Mouse (Mus musculus) E14TG2a.4 (cell line): Measurements from ENCODE around the gene 4930519G04Rik.
"Not testable (repeated sequence)": the region's sequence is repeated elsewhere in the genome, so short reads cannot be mapped to it uniquely, and the experiment has no call there.

Experiments used
- H3K27me3 ChIP-seq: 2 replicates; pipeline ENCODE4 v1.6.1; 2014; ENCODE audit warnings: low read length, control low read depth; ENCODE audit not compliant: insufficient read depth
- H3K36me3 ChIP-seq: 2 replicates; pipeline ENCODE4 v1.6.1; 2014; ENCODE audit warnings: low read length, control low read depth; ENCODE audit not compliant: insufficient read depth
- H3K4me1 ChIP-seq: replicated peaks from 2 replicates; pipeline ENCODE4 v1.6.1; 2014; ENCODE audit warnings: low read depth, low read length, control low read depth
- H3K4me3 ChIP-seq: replicated peaks from 2 replicates; pipeline ENCODE4 v1.5.1; 2014; ENCODE audit warnings: mild to moderate bottlenecking, low read length
- H3K9me3 ChIP-seq: 2 replicates; pipeline ENCODE4 v1.6.1; 2014; ENCODE audit warnings: low read length, control low read depth
- CTCF ChIP-seq: conservative IDR thresholded peaks from 2 replicates; pipeline ENCODE4 v1.5.1; 2014; ENCODE audit warnings: low read length
- NANOG ChIP-seq: IDR thresholded peaks from 2 replicates; pipeline ENCODE4 v1.6.1; 2014; ENCODE audit warnings: borderline replicate concordance, low read length, mixed read lengths
- POU5F1 ChIP-seq: IDR thresholded peaks from 2 replicates; pipeline ENCODE4 v1.6.1; 2014; ENCODE audit warnings: low read length, borderline replicate concordance

4930519G04Rik gene

DNA sequence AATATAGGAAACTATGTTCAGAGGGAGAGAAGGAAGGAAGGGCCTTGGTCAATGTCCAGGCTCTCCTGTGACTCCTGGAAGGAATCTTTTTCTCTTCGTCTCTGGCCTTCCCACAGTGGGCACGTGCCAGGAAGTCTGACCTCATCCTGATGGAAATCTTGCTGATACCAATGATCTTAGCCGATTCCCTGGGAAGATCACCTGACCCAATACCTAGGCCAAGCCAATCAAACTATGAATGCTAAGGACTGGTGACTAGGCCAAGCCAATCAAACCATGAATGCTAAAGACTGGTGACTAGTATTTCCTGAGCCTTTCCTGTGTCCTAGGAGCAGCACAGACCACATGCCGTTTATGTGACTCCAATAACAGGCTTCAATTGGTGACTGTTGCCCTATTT is 60.2 kb downstream of the 4930519G04Rik start:
- Histone ChIP-seq H3K4me3 (peak overlapping the region; percentile 32; the same call in 1 of the 2 replicates), H3K9me3 (no peaks in the 10 kb centered on the region), H3K36me3 (no peaks in the 10 kb centered on the region), H3K27me3 (no peaks in the 10 kb centered on the region), H3K4me1 (peaks cover 39% of the 10 kb centered on the region)
- TF ChIP-seq POU5F1 (no peak), NANOG (no peak), CTCF (no peak)

DNA sequence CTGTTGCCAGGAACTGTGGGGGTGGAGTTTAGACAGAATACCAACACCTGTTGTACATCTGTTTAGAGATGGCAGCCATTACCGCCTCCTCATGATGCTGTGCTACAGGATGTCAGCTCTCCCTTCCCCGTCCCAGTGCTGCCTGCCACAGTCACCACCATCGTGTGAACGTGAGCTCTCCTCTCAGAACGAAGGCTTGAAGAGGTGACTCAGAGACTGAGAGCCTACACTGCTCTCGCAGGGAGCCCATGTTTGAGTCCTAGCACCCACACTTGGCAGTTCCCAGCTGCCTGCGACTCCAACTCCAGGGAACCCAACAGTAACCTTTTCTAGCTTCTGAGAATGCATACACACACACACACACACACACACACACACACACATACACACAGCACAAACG is 61.4 kb downstream of the 4930519G04Rik start:
- Histone ChIP-seq H3K4me3 (0 out of 2 replicates have a peak overlapping the region, but pooled peaks have one; percentile 14), H3K4me1 (peaks cover 39% of the 10 kb centered on the region), H3K36me3 (no peaks in the 10 kb centered on the region), H3K9me3 (no peaks in the 10 kb centered on the region), H3K27me3 (no peaks in the 10 kb centered on the region)
- TF ChIP-seq CTCF (no peak), POU5F1 (no peak), NANOG (no peak)

DNA sequence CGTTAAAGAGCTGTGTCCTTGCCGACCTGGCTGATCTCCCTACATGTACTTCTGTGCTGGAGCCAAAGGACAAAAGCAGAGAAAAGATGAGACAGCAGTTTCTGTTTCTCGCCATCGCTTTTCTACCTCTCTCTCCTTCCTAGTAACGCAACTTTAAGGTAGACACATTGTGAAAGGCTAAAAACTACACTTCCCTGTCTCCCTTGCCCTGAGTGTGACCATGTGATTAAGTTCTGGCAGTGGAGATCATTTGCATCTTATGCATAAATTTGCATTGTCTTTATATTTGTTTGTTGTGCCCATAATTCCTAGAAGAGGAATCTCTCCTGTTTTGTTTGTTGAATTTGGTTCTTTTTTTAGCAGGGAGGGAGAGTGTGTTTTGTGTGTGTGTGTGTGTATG is 62.4 kb downstream of the 4930519G04Rik start:
- H3K9me3 ChIP-seq, result no peaks in the 10 kb centered on the region
- TF ChIP-seq POU5F1 (no peak), NANOG (no peak), CTCF (no peak)
- H3K4me1 ChIP-seq, result peaks cover 40% of the 10 kb centered on the region
- no peak overlapping the region for H3K4me3 ChIP-seq
- H3K27me3 ChIP-seq, result no peaks in the 10 kb centered on the region
- H3K36me3 ChIP-seq, result no peaks in the 10 kb centered on the region

DNA sequence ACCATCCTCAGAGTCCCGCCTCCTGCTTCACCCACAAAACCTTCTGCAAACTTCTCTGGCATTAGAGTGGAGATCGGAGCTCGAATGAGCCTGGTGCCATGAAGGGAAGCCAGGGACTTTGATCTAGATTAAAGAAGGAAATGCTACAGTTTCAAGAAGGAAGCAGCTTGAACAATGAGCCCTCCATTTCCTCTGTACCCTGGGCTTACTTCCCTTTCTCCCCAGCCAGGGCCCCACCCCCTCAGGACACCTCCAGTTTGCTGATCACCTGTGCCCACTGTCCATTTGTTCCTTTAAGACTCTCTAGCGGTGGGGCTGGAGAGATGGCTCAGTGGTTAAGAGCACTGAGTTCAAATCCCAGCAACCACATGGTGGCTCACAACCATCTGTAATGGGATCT is 63.3 kb downstream of the 4930519G04Rik start:
- TF ChIP-seq CTCF (no peak), POU5F1 (no peak), NANOG (no peak)
- no peaks in the 10 kb centered on the region for H3K36me3 ChIP-seq
- no peaks in the 10 kb centered on the region for H3K9me3 ChIP-seq
- H3K4me1 ChIP-seq, result peaks cover 44% of the 10 kb centered on the region
- no peak overlapping the region for H3K4me3 ChIP-seq
- H3K27me3 ChIP-seq, result no peaks in the 10 kb centered on the region

DNA sequence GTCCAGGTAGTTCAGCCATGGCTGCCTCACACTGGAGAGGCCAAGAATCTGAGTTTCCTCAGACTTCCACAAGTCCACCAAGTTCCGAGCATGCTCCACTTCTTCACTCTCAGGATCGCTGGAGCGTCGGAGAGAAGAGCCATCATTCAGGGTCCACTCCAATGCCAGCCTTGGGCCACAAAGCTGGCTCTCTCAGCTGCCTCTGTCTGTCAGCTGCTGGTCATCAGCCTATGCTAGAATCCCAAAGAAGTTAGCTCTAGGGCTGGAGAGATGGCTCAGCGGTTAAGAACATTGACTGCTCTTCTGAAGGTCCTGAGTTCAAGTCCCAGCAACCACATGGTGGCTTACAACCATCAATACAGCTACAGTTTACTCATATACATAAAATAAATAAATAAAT is 63.9 kb downstream of the 4930519G04Rik start:
- not testable (repeated sequence) for H3K27me3 ChIP-seq, H3K4me3 ChIP-seq, H3K36me3 ChIP-seq, H3K9me3 ChIP-seq
- peaks cover 49% of the 10 kb centered on the region for H3K4me1 ChIP-seq

- Histone ChIP-seq H3K36me3 (no peaks in the 10 kb centered on the region), H3K9me3 (no peaks in the 10 kb centered on the region), H3K27me3 (no peaks in the 10 kb centered on the region), H3K4me1 (peaks cover 24% of the 10 kb centered on the region), H3K4me3 (peak overlapping the region; percentile 26; the same call in 1 of the 2 replicates)
- TF ChIP-seq CTCF (no peak), POU5F1 (no peak), NANOG (no peak)
Measured at GRCm38 (mm10) chr5:114921551-114922365, 68.3 kb downstream of the 4930519G04Rik start.

DNA sequence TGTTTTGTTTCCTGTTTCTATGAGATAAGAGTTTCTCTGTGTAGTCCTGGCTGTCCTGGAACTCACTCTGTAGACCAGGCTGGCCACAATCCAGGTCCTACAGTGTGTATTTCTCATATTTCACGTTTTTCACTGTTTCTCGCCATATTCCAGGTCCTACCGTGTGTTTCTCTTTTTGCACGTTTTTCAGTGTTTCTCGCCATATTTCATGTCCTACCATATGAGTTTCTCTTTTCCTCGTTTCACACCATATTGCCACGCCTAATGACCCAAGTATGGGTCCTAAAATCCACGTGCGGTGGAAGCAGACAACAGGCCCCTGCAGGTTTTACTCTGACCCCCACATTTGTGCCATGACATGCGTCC is 68.9 kb downstream of the 4930519G04Rik start:
- Histone ChIP-seq H3K36me3 (no peaks in the 10 kb centered on the region), H3K4me1 (peaks cover 24% of the 10 kb centered on the region), H3K4me3 (no peak overlapping the region), H3K9me3 (no peaks in the 10 kb centered on the region), H3K27me3 (no peaks in the 10 kb centered on the region)
- TF ChIP-seq NANOG, result no peak
- no peak for TF ChIP-seq POU5F1
- TF ChIP-seq CTCF, result no peak

DNA sequence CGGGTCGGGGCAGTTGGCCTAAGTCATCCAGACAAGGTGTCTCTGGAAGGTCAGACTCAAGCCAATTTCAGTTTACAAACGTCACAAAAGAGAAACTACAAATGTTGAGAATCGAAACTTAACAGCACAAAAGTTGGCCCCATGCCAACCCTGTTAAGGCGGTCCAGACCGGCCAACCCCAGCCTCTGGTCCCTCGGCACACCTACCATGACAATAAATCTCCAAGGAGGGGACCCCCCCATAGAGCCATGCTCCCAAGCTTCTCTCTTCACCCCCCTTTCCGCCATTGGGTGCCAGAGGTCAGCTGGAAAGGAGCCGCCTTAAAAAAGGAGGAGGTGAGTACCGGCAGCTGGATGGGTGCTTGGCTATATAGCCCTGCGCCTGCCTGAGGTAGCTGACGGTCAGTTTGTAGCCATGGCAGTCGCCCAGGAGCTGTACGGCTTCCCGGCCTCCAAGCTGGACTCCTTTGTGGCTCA is 69.6 kb downstream of the 4930519G04Rik start, which contains the start of gene Oasl1:
Gene Oasl1, plus strand, starts transcription at position 243 of the 476 bp plus-strand sequence.
- Histone ChIP-seq H3K4me3 (peak within 1 kb of the TSS; percentile 62), H3K4me1 (peaks cover 24% of the 10 kb centered on the region), H3K9me3 (no peaks in the 10 kb centered on the region), H3K36me3 (no peaks in the 10 kb centered on the region), H3K27me3 (no peaks in the 10 kb centered on the region)
- TF ChIP-seq CTCF (no peak), POU5F1 (no peak), NANOG (no peak)
